Mouse (Mus musculus) thymus, adult 2 months (tissue): ENCODE data around the gene Eef2kmt. TPM values are rescaled to one million over a fixed set of nuclear protein-coding genes. Genes with fewer than 3 reads are reported as not detected.

Source experiments
- DNase-seq: peaks from one replicate; pipeline ENCODE4 v3.0.0; 2021
- H3K27ac ChIP-seq: fragments of 200-500 bp; 2 replicates; pipeline ENCODE4 v1.5.1; 2012; ENCODE audit warnings: low read length, control low read depth; ENCODE audit not compliant: control insufficient read depth, insufficient read depth
- H3K27me3 ChIP-seq: fragments of 200-500 bp; 2 replicates; pipeline ENCODE4 v1.6.1; 2012; ENCODE audit warnings: mild to moderate bottlenecking, low read length, moderate library complexity, mixed read lengths; ENCODE audit not compliant: control insufficient read depth, insufficient read depth
- H3K36me3 ChIP-seq: fragments of 200-500 bp; 2 replicates; pipeline ENCODE4 v1.6.1; 2012; ENCODE audit warnings: mild to moderate bottlenecking, low read length, moderate library complexity; ENCODE audit not compliant: control insufficient read depth, insufficient read depth
- H3K4me1 ChIP-seq: fragments of 200-500 bp; replicated peaks from 2 replicates; pipeline ENCODE4 v1.6.1; 2012; ENCODE audit warnings: low read length; ENCODE audit not compliant: control insufficient read depth, insufficient read depth
- H3K4me3 ChIP-seq: fragments of 200-500 bp; 2 replicates; pipeline ENCODE4 v1.5.1; 2012; ENCODE audit warnings: mild to moderate bottlenecking, low read length, control low read depth, moderate library complexity; ENCODE audit not compliant: control insufficient read depth, insufficient read depth
- CTCF ChIP-seq: fragments of 200-500 bp; IDR thresholded peaks from 2 replicates; pipeline ENCODE4 v1.5.1; 2012; ENCODE audit warnings: mild to moderate bottlenecking, control low read depth, low read length, moderate library complexity, borderline replicate concordance; ENCODE audit not compliant: control insufficient read depth, poor library complexity, insufficient read depth; ENCODE audit errors: extremely low read depth
- POLR2A ChIP-seq: fragments of 200-500 bp; IDR thresholded peaks from 2 replicates; pipeline ENCODE4 v1.6.1; 2012; ENCODE audit warnings: mild to moderate bottlenecking, low read length, control low read depth, moderate library complexity; ENCODE audit not compliant: control insufficient read depth, poor library complexity, insufficient read depth; ENCODE audit errors: extremely low read depth
- WGBS: fragments of 180-500 bp; shearing (Covaris S2); methylation state at CpG from one replicate; pipeline ENCODE4 v1.1.7; 2018; 5-methylcytosine and 5-hydroxymethylcytosine counted together
- polyA plus RNA-seq: library from polyadenylated mRNA; depleted of rRNA; stranded (reverse); fragments of >200 nt; gene quantifications from 2 replicates; pipeline ENCODE4 v1.2.3, GENCODE M21; 2012

Gene Eef2kmt
- polyA plus RNA-seq, 1 experiment = 34.6 TPM

GRCm38 (mm10) chr16:5222140-5222539 is 33.6 kb downstream of the Eef2kmt start, which contains the start of gene AU021092:
Gene AU021092 (minus strand): TSS chr16:5222299.
- Histone ChIP-seq H3K4me3 (no peak within 1 kb of the TSS), H3K36me3 (no peaks in the 10 kb centered on the region), H3K27me3 (no peaks in the 10 kb centered on the region), H3K27ac (no peak within 1 kb of the TSS), H3K4me1 (no peaks in the 10 kb centered on the region)
- 80% methylated on average over 6 of the region's 6 CpGs for WGBS
- TF ChIP-seq CTCF (no peak), POLR2A (no peak)
- no peak for DNase-seq

GRCm38 (mm10) chr16:5221403-5221802 is 34.4 kb downstream of the Eef2kmt start:
- no peak for DNase-seq
- TF ChIP-seq POLR2A (no peak), CTCF (no peak)
- Histone ChIP-seq H3K27ac (no peak overlapping the region), H3K4me1 (no peaks in the 10 kb centered on the region), H3K36me3 (no peaks in the 10 kb centered on the region), H3K27me3 (no peaks in the 10 kb centered on the region), H3K4me3 (no peak overlapping the region)
- 72% methylated on average over 4 of the region's 4 CpGs for WGBS

GRCm38 (mm10) chr16:5217341-5218133 is 38.2 kb downstream of the Eef2kmt start:
- 83% methylated on average over 5 of the region's 5 CpGs for WGBS
- TF ChIP-seq POLR2A (no peak), CTCF (no peak)
- H3K27me3 ChIP-seq = no peaks in the 10 kb centered on the region
- H3K36me3 ChIP-seq = no peaks in the 10 kb centered on the region
- H3K4me3 ChIP-seq = no peak overlapping the region
- no peaks in the 10 kb centered on the region for H3K4me1 ChIP-seq
- no peak overlapping the region for H3K27ac ChIP-seq
- no peak for DNase-seq

- Histone ChIP-seq H3K27me3 (no peaks in the 10 kb centered on the region), H3K4me1 (no peaks in the 10 kb centered on the region), H3K36me3 (no peaks in the 10 kb centered on the region), H3K27ac (no peak overlapping the region), H3K4me3 (no peak overlapping the region)
- no peak for TF ChIP-seq POLR2A
- TF ChIP-seq CTCF = no peak
- WGBS = 79% methylated on average over 6 of the region's 6 CpGs
- DNase-seq = no peak
Measured at GRCm38 (mm10) chr16:5216686-5217085, 39.1 kb downstream of the Eef2kmt start.

GRCm38 (mm10) chr16:5214126-5214525 is 41.7 kb downstream of the Eef2kmt start:
- TF ChIP-seq CTCF (no peak), POLR2A (no peak)
- Histone ChIP-seq H3K4me1 (no peaks in the 10 kb centered on the region), H3K36me3 (no peaks in the 10 kb centered on the region), H3K27ac (no peak overlapping the region), H3K27me3 (no peaks in the 10 kb centered on the region), H3K4me3 (no peak overlapping the region)
- 93% methylated on average over 2 of the region's 2 CpGs for WGBS
- no peak for DNase-seq

GRCm38 (mm10) chr16:5212150-5212549 is 43.6 kb downstream of the Eef2kmt start:
- H3K36me3 ChIP-seq = no peaks in the 10 kb centered on the region
- H3K27me3 ChIP-seq = no peaks in the 10 kb centered on the region
- TF ChIP-seq CTCF (no peak), POLR2A (no peak)
- no peak overlapping the region for H3K4me3 ChIP-seq
- H3K27ac ChIP-seq = no peak overlapping the region
- no peak for DNase-seq
- no peaks in the 10 kb centered on the region for H3K4me1 ChIP-seq
- 96% methylated on average over 3 of the region's 3 CpGs for WGBS
